Mouse (Mus musculus) kidney, postnatal 0 days (tissue): ENCODE results near the gene Dnase1. TPM values are rescaled to one million over a fixed set of nuclear protein-coding genes. Genes with fewer than 3 reads are reported as not detected.

Experiments used
- ATAC-seq: fragments of 200-750 bp; cut with Nextera tagmentation; replicated peaks from 2 replicates; pipeline ENCODE4 v1.8.0; 2017; ENCODE audit warnings: low read depth, moderate number of reproducible peaks, moderate TSS enrichment, moderate library complexity; ENCODE audit not compliant: low FRiP score
- DNase-seq: peaks from one replicate; pipeline ENCODE4 v3.0.0-alpha.2; 2016; ENCODE audit warnings: low spot score
- H3K27ac ChIP-seq: fragments of 300-500 bp; sonication (generic); 2 replicates; pipeline ENCODE4 v1.5.1; 2014; ENCODE audit warnings: mild to moderate bottlenecking
- H3K27me3 ChIP-seq: fragments of 300-500 bp; sonication (generic); 2 replicates; pipeline ENCODE4 v1.6.1; 2014; ENCODE audit warnings: low read length, mixed read lengths; ENCODE audit not compliant: insufficient read depth
- H3K36me3 ChIP-seq: fragments of 300-500 bp; sonication (generic); 2 replicates; pipeline ENCODE4 v1.6.1; 2014; ENCODE audit warnings: low read length, mixed read lengths; ENCODE audit not compliant: insufficient read depth
- H3K4me1 ChIP-seq: fragments of 300-500 bp; sonication (generic); replicated peaks from 2 replicates; pipeline ENCODE4 v1.6.1; 2014; ENCODE audit warnings: antibody characterized with exemption, low read length, mixed read lengths; ENCODE audit not compliant: insufficient read depth
- H3K4me2 ChIP-seq: fragments of 300-500 bp; sonication (generic); 2 replicates; pipeline ENCODE4 v1.6.1; 2014; ENCODE audit warnings: mild to moderate bottlenecking, low read length, moderate library complexity, mixed read lengths
- H3K4me3 ChIP-seq: fragments of 300-500 bp; sonication (generic); replicated peaks from 2 replicates; pipeline ENCODE4 v1.5.1; 2014; ENCODE audit warnings: low read depth, low read length
- H3K9ac ChIP-seq: fragments of 300-500 bp; sonication (generic); 2 replicates; pipeline ENCODE4 v1.6.1; 2014; ENCODE audit warnings: low read depth, low read length
- H3K9me3 ChIP-seq: fragments of 300-500 bp; sonication (generic); replicated peaks from 2 replicates; pipeline ENCODE4 v1.6.1; 2016; ENCODE audit warnings: low read length, inconsistent platforms, mixed read lengths
- CTCF ChIP-seq: IDR thresholded peaks from 2 replicates; pipeline ENCODE4 v1.5.1; 2016; ENCODE audit warnings: antibody characterized with exemption, low read depth, mild to moderate bottlenecking, moderate library complexity
- WGBS: fragments of 180-500 bp; shearing (Covaris S2); extraction: QIAGEN DNeasy Blood & Tissue Kit; methylation state at CpG from one replicate; pipeline ENCODE4 v1.1.7; 2014; 5-methylcytosine and 5-hydroxymethylcytosine counted together
- polyA plus RNA-seq: library from polyadenylated mRNA; unstranded; fragments of >200 nt; fragmentation: Nextera tagmentation; extraction: Ambion mirVana; gene quantifications from 2 replicates; pipeline ENCODE4 v1.2.1, GENCODE M21; 2015

Gene Dnase1
- polyA plus RNA-seq, 1 experiment from 2014 or later, result 7.8 TPM

- Histone ChIP-seq H3K27me3 (no peaks in the 10 kb centered on the region), H3K9ac (no peak overlapping the region), H3K36me3 (peaks cover 40% of the 10 kb centered on the region), H3K4me1 (no peaks in the 10 kb centered on the region), H3K4me2 (no peak overlapping the region), H3K4me3 (no peak overlapping the region), H3K27ac (no peak overlapping the region), H3K9me3 (no peaks in the 10 kb centered on the region)
- TF ChIP-seq CTCF, result no peak
- ATAC-seq (no peak), DNase-seq (no peak)
- 82% methylated on average over 5 of the region's 5 CpGs for WGBS
Measured at GRCm38 (mm10) chr16:4040206-4040605, 3.5 kb downstream of the Dnase1 start.

DNA sequence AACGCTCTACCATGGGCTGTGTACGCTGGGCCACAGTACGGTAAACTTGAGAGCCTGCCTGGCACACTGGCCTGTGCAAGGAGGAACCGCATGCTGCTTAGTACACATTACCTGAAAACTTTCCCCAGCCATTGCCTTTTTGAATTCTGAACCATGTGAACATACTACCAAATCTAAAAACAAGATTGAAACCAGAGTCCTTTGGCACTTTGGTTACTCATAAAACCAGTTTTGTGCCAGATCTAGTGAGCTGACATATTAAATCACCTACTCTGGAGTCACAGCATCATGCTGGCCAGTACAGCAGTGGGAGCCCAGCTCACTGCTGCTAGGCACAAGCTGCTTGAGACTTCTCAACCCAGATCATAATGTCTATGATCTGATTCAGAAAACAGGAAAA, 4.9 kb downstream of the Dnase1 start:
- Histone ChIP-seq H3K4me3 (no peak overlapping the region), H3K9me3 (no peaks in the 10 kb centered on the region), H3K27ac (no peak overlapping the region), H3K4me1 (no peaks in the 10 kb centered on the region), H3K27me3 (no peaks in the 10 kb centered on the region), H3K4me2 (no peak overlapping the region), H3K9ac (no peak overlapping the region), H3K36me3 (peaks cover 53% of the 10 kb centered on the region)
- WGBS, result 97% methylated on average over 4 of the region's 4 CpGs
- no peak for TF ChIP-seq CTCF
- DNase-seq (no peak), ATAC-seq (no peak)

DNA sequence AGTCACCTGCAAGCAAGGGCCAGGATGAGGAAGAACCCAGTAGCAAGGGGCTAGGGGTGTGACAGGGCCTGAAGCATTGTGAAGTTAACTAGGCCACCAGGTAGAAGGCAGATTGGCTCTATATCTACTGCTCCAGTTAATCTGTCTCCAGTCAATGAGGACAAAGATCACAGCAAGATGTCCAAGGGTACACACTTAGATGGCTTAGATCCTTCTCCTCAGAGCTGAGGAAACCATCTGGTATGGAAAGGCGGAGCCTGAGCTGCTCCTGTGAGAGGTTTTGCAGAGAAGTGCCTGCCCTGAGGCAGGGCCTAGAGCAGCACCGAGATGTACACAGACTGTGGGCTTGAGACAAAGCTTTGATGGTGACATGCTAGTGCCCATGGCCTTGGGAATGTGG, 7.4 kb downstream of the Dnase1 start:
- Histone ChIP-seq H3K4me1 (no peaks in the 10 kb centered on the region), H3K9ac (no peak overlapping the region), H3K4me3 (no peak overlapping the region), H3K9me3 (no peaks in the 10 kb centered on the region), H3K36me3 (peaks cover 49% of the 10 kb centered on the region), H3K27me3 (no peaks in the 10 kb centered on the region), H3K4me2 (no peak overlapping the region), H3K27ac (no peak overlapping the region)
- ATAC-seq, result no peak
- WGBS, result 93% methylated on average over 2 of the region's 2 CpGs
- DNase-seq, result no peak
- TF ChIP-seq CTCF, result no peak

DNA sequence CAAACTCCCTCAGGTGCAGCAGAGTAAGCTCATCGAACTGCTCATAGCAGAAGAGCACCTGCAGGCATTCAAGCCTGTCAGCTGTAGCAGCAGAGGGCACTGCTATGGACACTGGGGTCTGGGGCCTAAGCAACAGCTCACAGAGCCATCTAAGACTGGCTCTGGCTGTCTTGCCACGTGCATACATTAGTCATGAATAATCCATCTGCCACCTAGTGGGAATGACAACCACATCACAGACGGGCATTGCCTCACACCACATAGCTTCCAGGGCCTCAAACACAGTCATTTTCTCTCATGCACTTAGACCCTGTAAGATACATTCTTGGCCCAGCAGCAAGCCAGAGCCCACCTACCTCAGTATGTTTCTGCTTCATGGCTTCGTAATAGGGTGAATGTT, 8.8 kb downstream of the Dnase1 start:
- ATAC-seq (0 out of 2 replicates have a peak, but pooled peaks have one; percentile 25), DNase-seq (no peak)
- no peaks in the 10 kb centered on the region for H3K27me3 ChIP-seq
- H3K4me3 ChIP-seq, result no peak overlapping the region
- no peak overlapping the region for H3K27ac ChIP-seq
- peaks cover 52% of the 10 kb centered on the region for H3K36me3 ChIP-seq
- TF ChIP-seq CTCF, result peak; percentile 43; the same call in 1 of the 2 replicates
- no peaks in the 10 kb centered on the region for H3K4me1 ChIP-seq
- H3K4me2 ChIP-seq, result no peak overlapping the region
- H3K9me3 ChIP-seq, result no peaks in the 10 kb centered on the region
- 85% methylated on average over 4 of the region's 4 CpGs for WGBS
- no peak overlapping the region for H3K9ac ChIP-seq

- H3K4me3 ChIP-seq, result no peak overlapping the region
- no peaks in the 10 kb centered on the region for H3K27me3 ChIP-seq
- no peaks in the 10 kb centered on the region for H3K4me1 ChIP-seq
- H3K36me3 ChIP-seq, result peaks cover 56% of the 10 kb centered on the region
- H3K9me3 ChIP-seq, result no peaks in the 10 kb centered on the region
- H3K4me2 ChIP-seq, result no peak overlapping the region
- no peak for TF ChIP-seq CTCF
- peak; percentile 68 for ATAC-seq
- DNase-seq, result no peak
- no peak overlapping the region for H3K9ac ChIP-seq
- 88% methylated on average over 4 of the region's 4 CpGs for WGBS
- no peak overlapping the region for H3K27ac ChIP-seq
Measured at GRCm38 (mm10) chr16:4052601-4053000, 15.9 kb downstream of the Dnase1 start.

GRCm38 (mm10) chr16:4053811-4054210, 17.1 kb downstream of the Dnase1 start:
- Histone ChIP-seq H3K4me1 (no peaks in the 10 kb centered on the region), H3K27me3 (no peaks in the 10 kb centered on the region), H3K36me3 (peaks cover 63% of the 10 kb centered on the region), H3K4me2 (no peak overlapping the region), H3K4me3 (no peak overlapping the region), H3K27ac (no peak overlapping the region), H3K9ac (no peak overlapping the region), H3K9me3 (no peaks in the 10 kb centered on the region)
- DNase-seq (no peak), ATAC-seq (no peak)
- TF ChIP-seq CTCF, result no peak
- 77% methylated on average over 3 of the region's 3 CpGs for WGBS

- no peak for DNase-seq
- Histone ChIP-seq H3K4me2 (no peak overlapping the region), H3K4me3 (no peak overlapping the region), H3K27ac (no peak overlapping the region), H3K9me3 (no peaks in the 10 kb centered on the region), H3K9ac (no peak overlapping the region), H3K27me3 (no peaks in the 10 kb centered on the region), H3K4me1 (no peaks in the 10 kb centered on the region), H3K36me3 (peaks cover 54% of the 10 kb centered on the region)
- ATAC-seq, result no peak
- no peak for TF ChIP-seq CTCF
- 93% methylated on average over 4 of the region's 4 CpGs for WGBS
Measured at GRCm38 (mm10) chr16:4064945-4065344, 28.2 kb downstream of the Dnase1 start.
